Comparison of ENCODE assay signal across 12 mouse cellular contexts in the genomic region with DNA sequence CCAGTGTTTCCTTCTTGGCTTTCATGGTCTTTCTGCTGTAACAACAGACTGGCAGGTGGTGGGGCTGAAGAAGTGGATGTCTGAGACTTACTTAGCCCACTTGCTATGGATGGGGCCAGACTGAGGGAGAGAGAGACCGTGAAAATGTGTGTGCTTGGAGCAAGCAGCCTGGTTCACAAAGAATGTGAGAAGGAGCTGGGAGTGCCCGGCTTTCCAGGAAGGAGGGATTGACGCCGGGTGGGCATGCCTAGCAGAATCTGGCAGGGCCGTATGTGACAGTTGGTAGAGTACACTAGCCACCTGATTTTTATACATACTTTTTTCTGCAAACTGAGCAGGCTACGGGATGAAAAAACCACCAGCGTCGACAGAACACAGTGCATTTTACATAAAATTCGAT. TPM values are rescaled to one million over a fixed set of nuclear protein-coding genes. Genes with fewer than 3 reads are reported as not detected.
A peak's percentile ranks its signal among the peaks of the same experiment; 100 is the strongest.
DNase-seq lines count a peak whose midpoint lies in the region; ATAC-seq lines count a peak whose summit lies in the region.
"Had no signal": no experiment of that assay in that cellular context is flagged by ENCODE, and none has a peak within 500 bp of the region (broad histone marks: within the 10 kb centered on the region; RNA-seq: fewer than 3 reads in every experiment).

No protein-coding gene starts in this region.

- H3K4me1 ChIP-seq in kidney, embryonic 14.5 days (ENCODE audit: control insufficient read depth, insufficient read depth, low read length) = no peaks in the 10 kb centered on the region; the same call in 1 of the 2 replicates
- H3K4me1 ChIP-seq in forebrain, embryonic 15.5 days = peaks cover 30% of the 10 kb centered on the region
- H3K4me1 ChIP-seq in midbrain, embryonic 10.5 days = peaks cover 30% of the 10 kb centered on the region

- H3K4me2 ChIP-seq in kidney, embryonic 14.5 days (replicated peaks; ENCODE audit: low read depth, low read length) = peak overlapping the region; percentile 50
- peak overlapping the region; percentile 53 for H3K4me2 ChIP-seq in forebrain, embryonic 15.5 days (replicated peaks)

- H3K9ac ChIP-seq in kidney, embryonic 14.5 days (ENCODE audit: low read depth, low read length) = no peak overlapping the region
- H3K9ac ChIP-seq in forebrain, embryonic 15.5 days (replicated peaks) = peak overlapping the region; percentile 11; the same call in 1 of the 2 replicates

- peak overlapping the region; percentile 31 for H3K4me3 ChIP-seq in kidney, embryonic 14.5 days (ENCODE audit: low read length)
- H3K4me3 ChIP-seq in forebrain, embryonic 15.5 days = peak overlapping the region; percentile 27
- peak overlapping the region; percentile 52 for H3K4me3 ChIP-seq in midbrain, embryonic 10.5 days
- H3K4me3 ChIP-seq: myocyte had no signal

- ATAC-seq in kidney, embryonic 14.5 days (ENCODE audit: low FRiP score, low TSS enrichment) = no peak
- peak; percentile 51 for ATAC-seq in forebrain, embryonic 15.5 days (replicated peaks)
- no peak for ATAC-seq in megakaryocyte progenitor cell, adult 5-6 weeks (replicated peaks; ENCODE audit: poor library complexity)

- WGBS in kidney, embryonic 14.5 days = 43% methylated on average over 9 of the region's 9 CpGs
- 32% methylated on average over 9 of the region's 9 CpGs for WGBS in forebrain, embryonic 15.5 days
- 34% methylated on average over 9 of the region's 9 CpGs for WGBS in midbrain, embryonic 10.5 days

- no peak overlapping the region for H3K27ac ChIP-seq in kidney, embryonic 14.5 days (ENCODE audit: low read depth, low read length)
- peak overlapping the region; percentile 44 for H3K27ac ChIP-seq in forebrain, embryonic 15.5 days (replicated peaks)
- H3K27ac ChIP-seq in midbrain, embryonic 10.5 days (replicated peaks) = 0 out of 2 replicates have a peak overlapping the region, but pooled peaks have one; percentile 28

- H3K27me3 ChIP-seq in kidney, embryonic 14.5 days (ENCODE audit: control insufficient read depth, insufficient read depth, low read length) = 0 out of 2 replicates have a peak, but pooled peaks cover 3% of the 10 kb centered on the region
- H3K27me3 ChIP-seq in forebrain, embryonic 15.5 days = no peaks in the 10 kb centered on the region
- peaks cover 47% of the 10 kb centered on the region for H3K27me3 ChIP-seq in midbrain, embryonic 10.5 days (ENCODE audit: low read depth, poor library complexity, severe bottlenecking)

- no peak for DNase-seq in kidney, adult 8-10 months
- DNase-seq in brain, adult 2 months (ENCODE audit: low read depth, low spot score) = peak; percentile 22
- no peak for DNase-seq in midbrain, embryonic 10.5 days (ENCODE audit: low spot score)
- no peak for DNase-seq in urinary bladder, adult 18-20 months (ENCODE audit: low spot score in 2 of 2)
- no peak for DNase-seq in urinary bladder, postnatal 36 days (ENCODE audit: low spot score in 2 of 2)
- DNase-seq: thymus, postnatal 25 days had no signal

- no peaks in the 10 kb centered on the region for H3K9me3 ChIP-seq in kidney, embryonic 14.5 days (ENCODE audit: control insufficient read depth, low read length)
- no peaks in the 10 kb centered on the region for H3K9me3 ChIP-seq in forebrain, embryonic 15.5 days
- H3K9me3 ChIP-seq in midbrain, embryonic 10.5 days (replicated peaks) = no peaks in the 10 kb centered on the region

- H3K36me3 ChIP-seq in kidney, embryonic 14.5 days (ENCODE audit: control insufficient read depth, insufficient read depth, low read length) = no peaks in the 10 kb centered on the region
- H3K36me3 ChIP-seq in forebrain, embryonic 15.5 days = no peaks in the 10 kb centered on the region
- no peaks in the 10 kb centered on the region for H3K36me3 ChIP-seq in midbrain, embryonic 10.5 days

RNA-seq across cellular contexts. Expression of a gene that starts 0.5 kb away (rescaled TPM):
- not detected in 2 replicates for polyA plus RNA-seq in kidney, embryonic 14.5 days (2014; fragmentation: Nextera tagmentation; extraction: Ambion mirVana)
- polyA plus RNA-seq in forebrain, embryonic 15.5 days (2015; fragmentation: Nextera tagmentation; extraction: Ambion mirVana) = 0.56 and 1.5 TPM in 2 replicates
- not detected in 2 replicates for polyA plus RNA-seq in midbrain, embryonic 10.5 days (2016; fragmentation: Nextera tagmentation; extraction: Ambion mirVana)
- not detected in 2 replicates for total RNA-seq in megakaryocyte progenitor cell, adult 5-6 weeks (2015)
- not detected in 2 replicates for total RNA-seq in megakaryocyte progenitor cell, adult 5-6 weeks (2017)
- total RNA-seq: MEL had no signal
- polyA plus RNA-seq: large intestine, adult 2 months; myocyte had no signal

RNA-seq across cellular contexts. Expression of a gene that starts 4.6 kb away (rescaled TPM):
- polyA plus RNA-seq in kidney, embryonic 14.5 days (2014; fragmentation: Nextera tagmentation; extraction: Ambion mirVana) = 0.03 and 0.09 TPM in 2 replicates
- polyA plus RNA-seq in forebrain, embryonic 15.5 days (2015; fragmentation: Nextera tagmentation; extraction: Ambion mirVana) = 2.0 and 2.1 TPM in 2 replicates
- 0.05 and 0.29 TPM in 2 replicates for polyA plus RNA-seq in midbrain, embryonic 10.5 days (2016; fragmentation: Nextera tagmentation; extraction: Ambion mirVana)
- not detected in 2 replicates for total RNA-seq in megakaryocyte progenitor cell, adult 5-6 weeks (2015)
- 0.08 TPM in 1 of 2 replicates, not detected in the other for total RNA-seq in megakaryocyte progenitor cell, adult 5-6 weeks (2017)
- total RNA-seq: MEL had no signal
- polyA plus RNA-seq: myocyte had no signal
